Mouse (Mus musculus): ENCODE results near the gene Duox2. TPM values are rescaled to one million over a fixed set of nuclear protein-coding genes. Genes with fewer than 3 reads are reported as not detected.

Duox2 gene
- polyA plus RNA-seq, 1 experiment from 2014 or later: not detected

DNA sequence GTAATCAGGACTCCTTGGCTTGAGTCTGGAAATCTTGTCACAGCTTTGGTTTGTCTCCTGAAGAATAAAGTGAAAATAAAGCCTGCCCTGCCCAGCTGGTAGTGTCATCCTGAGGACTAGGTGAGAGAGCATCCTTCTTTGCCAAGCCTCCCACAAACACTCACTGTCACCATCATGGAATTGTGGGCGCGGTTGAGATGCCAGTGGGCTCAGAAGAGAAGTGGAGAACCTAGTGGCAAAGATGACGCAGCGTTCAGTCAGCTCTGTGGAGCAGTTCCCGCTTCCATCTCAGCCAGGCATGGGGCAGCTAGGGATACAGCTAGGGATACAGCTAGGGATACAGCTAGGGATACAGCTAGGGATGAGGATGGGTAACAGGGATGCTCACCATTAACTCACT is 42.3 kb downstream of the Duox2 start:
- Histone ChIP-seq H3K4me1 (no peaks in the 10 kb centered on the region), H3K36me3 (no peaks in the 10 kb centered on the region), H3K4me3 (no peak overlapping the region), H3K4me2 (replicated peaks) (no peak overlapping the region), H3K27ac (no peak overlapping the region), H3K9ac (no peak overlapping the region), H3K9me3 (replicated peaks) (no peaks in the 10 kb centered on the region), H3K27me3 (no peaks in the 10 kb centered on the region)
- WGBS: 96% methylated on average over 5 of the region's 5 CpGs
- ATAC-seq (ENCODE audit: low FRiP score): no peak

GRCm38 (mm10) chr2:122247786-122248185 is 50.5 kb downstream of the Duox2 start:
- Histone ChIP-seq H3K27me3 (no peaks in the 10 kb centered on the region), H3K4me2 (replicated peaks) (no peak overlapping the region), H3K4me3 (no peak overlapping the region), H3K4me1 (peaks cover 2% of the 10 kb centered on the region; the same call in 1 of the 2 replicates), H3K36me3 (peaks cover 6% of the 10 kb centered on the region; the same call in 1 of the 2 replicates), H3K27ac (no peak overlapping the region), H3K9me3 (replicated peaks) (no peaks in the 10 kb centered on the region), H3K9ac (no peak overlapping the region)
- ATAC-seq (ENCODE audit: low FRiP score): no peak
- WGBS: 89% methylated on average over 10 of the region's 10 CpGs

DNA sequence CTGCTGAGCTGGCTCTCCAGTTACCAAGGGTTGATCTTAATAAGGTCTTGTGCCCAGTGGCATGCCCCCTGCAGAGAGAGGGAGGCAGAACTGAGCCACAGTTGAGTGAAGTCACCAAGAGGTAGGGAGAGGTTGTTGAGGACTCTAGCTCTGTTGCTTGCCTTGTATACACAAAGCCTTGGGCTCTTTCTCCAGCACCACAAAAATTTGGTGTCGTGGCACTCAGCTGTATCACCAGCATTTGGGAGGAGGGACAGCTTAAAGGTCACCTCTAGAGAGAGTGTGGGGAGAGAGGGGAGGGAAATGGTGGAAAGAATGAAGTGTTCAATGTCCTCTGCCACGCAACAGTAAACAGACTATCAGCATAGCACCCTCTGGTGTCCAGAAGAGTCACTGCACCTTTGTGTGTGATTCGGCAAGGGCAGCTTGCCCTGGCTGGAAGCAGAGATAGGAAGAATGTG is 54.5 kb downstream of the Duox2 start:
- 9% methylated on average over 3 of the region's 3 CpGs for WGBS
- Histone ChIP-seq H3K4me2 (replicated peaks) (no peak overlapping the region), H3K36me3 (peaks cover 6% of the 10 kb centered on the region; the same call in 1 of the 2 replicates), H3K4me3 (no peak overlapping the region), H3K27ac (no peak overlapping the region), H3K4me1 (peaks cover 2% of the 10 kb centered on the region; the same call in 1 of the 2 replicates), H3K9ac (no peak overlapping the region), H3K9me3 (replicated peaks) (no peaks in the 10 kb centered on the region), H3K27me3 (no peaks in the 10 kb centered on the region)
- peak; percentile 68 for ATAC-seq (ENCODE audit: low FRiP score)

- H3K9me3 ChIP-seq (replicated peaks): no peaks in the 10 kb centered on the region
- no peaks in the 10 kb centered on the region for H3K36me3 ChIP-seq
- no peak overlapping the region for H3K4me3 ChIP-seq
- H3K4me2 ChIP-seq (replicated peaks): no peak overlapping the region
- H3K27ac ChIP-seq: no peak overlapping the region
- H3K4me1 ChIP-seq: peaks cover 2% of the 10 kb centered on the region; the same call in 1 of the 2 replicates
- H3K27me3 ChIP-seq: no peaks in the 10 kb centered on the region
- no peak overlapping the region for H3K9ac ChIP-seq
- no peak for ATAC-seq (ENCODE audit: low FRiP score)
- 81% methylated on average over 6 of the region's 6 CpGs for WGBS
Observed at GRCm38 (mm10) chr2:122241935-122242334, 56.3 kb downstream of the Duox2 start.

- WGBS: 91% methylated on average over 4 of the region's 4 CpGs
- Histone ChIP-seq H3K27me3 (no peaks in the 10 kb centered on the region), H3K9me3 (replicated peaks) (no peaks in the 10 kb centered on the region), H3K4me3 (no peak overlapping the region), H3K4me1 (peaks cover 2% of the 10 kb centered on the region; the same call in 1 of the 2 replicates), H3K36me3 (no peaks in the 10 kb centered on the region), H3K9ac (no peak overlapping the region), H3K4me2 (replicated peaks) (no peak overlapping the region), H3K27ac (no peak overlapping the region)
- no peak for ATAC-seq (ENCODE audit: low FRiP score)
Observed at GRCm38 (mm10) chr2:122241226-122241625, 57.0 kb downstream of the Duox2 start.

GRCm38 (mm10) chr2:122240735-122241134 is 57.5 kb downstream of the Duox2 start:
- H3K9ac ChIP-seq: no peak overlapping the region
- H3K4me1 ChIP-seq: peaks cover 2% of the 10 kb centered on the region; the same call in 1 of the 2 replicates
- no peak overlapping the region for H3K27ac ChIP-seq
- H3K4me2 ChIP-seq (replicated peaks): no peak overlapping the region
- H3K4me3 ChIP-seq: no peak overlapping the region
- no peak for ATAC-seq (ENCODE audit: low FRiP score)
- no peaks in the 10 kb centered on the region for H3K36me3 ChIP-seq
- H3K27me3 ChIP-seq: no peaks in the 10 kb centered on the region
- no peaks in the 10 kb centered on the region for H3K9me3 ChIP-seq (replicated peaks)

GRCm38 (mm10) chr2:122237891-122238470 is 60.3 kb downstream of the Duox2 start:
- peaks cover 7% of the 10 kb centered on the region for H3K4me1 ChIP-seq
- H3K4me3 ChIP-seq: no peak overlapping the region
- no peak overlapping the region for H3K4me2 ChIP-seq (replicated peaks)
- 90% methylated on average over 2 of the region's 2 CpGs for whole genome bisulfite sequencing
- H3K36me3 ChIP-seq: no peaks in the 10 kb centered on the region
- no peaks in the 10 kb centered on the region for H3K9me3 ChIP-seq (replicated peaks)
- H3K27me3 ChIP-seq: no peaks in the 10 kb centered on the region
- no peak overlapping the region for H3K9ac ChIP-seq
- no peak for ATAC-seq (ENCODE audit: low FRiP score)
- H3K27ac ChIP-seq: no peak overlapping the region

DNA sequence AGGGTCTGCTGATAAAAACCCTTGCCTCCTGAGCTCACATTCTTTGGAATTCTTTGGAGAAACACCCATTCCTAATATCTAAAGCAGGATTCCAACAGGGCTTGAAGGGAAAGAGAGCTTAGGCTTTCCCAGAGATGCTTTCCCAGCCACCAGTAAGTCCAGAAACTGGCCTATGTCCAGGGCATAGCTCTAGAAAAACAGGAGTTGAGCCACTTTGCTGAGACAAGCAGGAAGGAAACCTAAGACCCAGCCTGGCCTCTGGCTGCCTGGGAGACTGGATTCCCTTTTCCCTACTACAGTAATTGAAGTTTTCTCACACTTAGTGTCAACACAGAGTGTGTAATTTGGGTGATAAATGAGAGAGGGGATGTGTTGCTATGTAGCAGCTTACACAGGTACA is 61.9 kb downstream of the Duox2 start:
- no peak overlapping the region for H3K4me3 ChIP-seq
- H3K27me3 ChIP-seq: no peaks in the 10 kb centered on the region
- H3K36me3 ChIP-seq: no peaks in the 10 kb centered on the region
- ATAC-seq (ENCODE audit: low FRiP score): no peak
- no peaks in the 10 kb centered on the region for H3K9me3 ChIP-seq (replicated peaks)
- no peak overlapping the region for H3K4me2 ChIP-seq (replicated peaks)
- no peak overlapping the region for H3K27ac ChIP-seq
- H3K9ac ChIP-seq: no peak overlapping the region
- H3K4me1 ChIP-seq: peaks cover 7% of the 10 kb centered on the region

- H3K27me3 ChIP-seq: no peaks in the 10 kb centered on the region
- no peaks in the 10 kb centered on the region for H3K36me3 ChIP-seq
- peak overlapping the region; percentile 47; the same call in 1 of the 2 replicates for H3K4me3 ChIP-seq
- H3K4me2 ChIP-seq (replicated peaks): peak overlapping the region; percentile 65
- 86% methylated on average over 2 of the region's 2 CpGs for WGBS
- peaks cover 7% of the 10 kb centered on the region for H3K4me1 ChIP-seq
- no peak overlapping the region for H3K27ac ChIP-seq
- no peak overlapping the region for H3K9ac ChIP-seq
- no peak for ATAC-seq (ENCODE audit: low FRiP score)
- H3K9me3 ChIP-seq (replicated peaks): no peaks in the 10 kb centered on the region
Observed at GRCm38 (mm10) chr2:122235425-122235824, 62.8 kb downstream of the Duox2 start.

GRCm38 (mm10) chr2:122234611-122235288 is 63.5 kb downstream of the Duox2 start, which contains the start of gene Sord:
Sord (plus strand) TSS chr2:122234749.
- Histone ChIP-seq H3K36me3 (no peaks in the 10 kb centered on the region), H3K9me3 (replicated peaks) (no peaks in the 10 kb centered on the region), H3K4me1 (peaks cover 7% of the 10 kb centered on the region), H3K27me3 (no peaks in the 10 kb centered on the region), H3K9ac (peak within 1 kb of the TSS; percentile 39), H3K27ac (peak within 1 kb of the TSS; percentile 58), H3K4me2 (replicated peaks) (peak within 1 kb of the TSS; percentile 65), H3K4me3 (peak within 1 kb of the TSS; percentile 47)
- peak; percentile 96 for ATAC-seq (ENCODE audit: low FRiP score)
- 1% methylated on average over 35 of the region's 35 CpGs for WGBS

DNA sequence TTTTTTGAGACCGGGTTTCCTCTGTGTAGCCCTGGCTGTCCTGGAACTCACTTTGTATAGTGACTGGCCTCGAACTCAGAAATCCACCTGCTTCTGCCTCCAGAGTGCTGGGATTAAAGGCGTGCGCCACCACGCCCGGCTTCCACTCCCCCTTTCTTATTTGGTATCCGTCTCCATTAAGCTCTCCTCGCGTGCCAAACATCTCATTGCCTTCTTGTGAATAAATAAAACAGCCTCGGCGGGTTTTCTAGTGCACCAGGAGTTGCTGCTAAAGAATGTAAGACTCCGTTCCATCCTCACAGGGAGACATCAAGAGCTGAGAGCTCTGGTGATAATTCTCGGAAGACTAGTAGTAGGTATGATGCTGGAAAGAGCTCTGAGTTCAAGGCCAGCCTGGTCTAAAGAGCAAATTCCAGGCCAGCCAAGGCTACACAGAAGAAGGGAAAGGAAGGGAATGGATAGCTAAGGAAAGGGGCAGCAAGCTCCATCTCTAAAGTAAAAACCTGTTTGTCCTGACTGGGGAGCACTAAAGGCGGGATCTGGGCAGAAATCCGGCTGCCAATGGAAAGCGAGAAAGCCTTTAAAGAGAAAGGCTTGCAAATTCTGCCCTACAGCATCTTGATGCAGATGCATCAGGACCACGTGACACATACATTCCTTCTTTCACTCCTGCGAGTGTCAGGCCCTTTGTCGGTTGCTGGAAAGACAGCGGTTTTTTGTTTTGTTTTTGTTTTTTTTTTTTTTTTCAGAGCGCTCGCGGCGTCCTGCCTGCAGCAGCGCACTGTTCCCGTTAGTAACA is 64.3 kb downstream of the Duox2 start:
- H3K27me3 ChIP-seq: no peaks in the 10 kb centered on the region
- WGBS: 6% methylated on average over 26 of the region's 26 CpGs
- H3K27ac ChIP-seq: peak overlapping the region; percentile 58

DNA sequence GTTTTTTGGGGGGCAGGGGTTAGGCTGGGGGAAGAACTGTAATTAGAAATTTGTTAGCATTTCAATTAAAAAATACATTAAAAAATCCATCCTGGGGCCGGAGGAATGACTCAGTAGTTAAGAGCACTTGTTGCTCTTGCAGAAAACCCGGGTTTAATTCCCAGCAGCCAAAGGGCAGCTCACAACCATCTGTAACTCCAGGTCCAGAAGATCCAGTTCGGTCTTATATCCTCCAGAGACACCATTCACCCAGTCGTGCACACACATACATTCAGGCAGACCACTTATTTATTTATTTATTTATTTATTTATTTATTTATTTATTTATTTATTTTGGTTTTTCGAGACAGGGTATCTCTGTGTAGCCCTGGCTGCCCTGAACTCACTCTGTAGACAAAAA is 64.9 kb downstream of the Duox2 start:
- no peak overlapping the region for H3K27ac ChIP-seq
- no peak overlapping the region for H3K4me2 ChIP-seq (replicated peaks)
- H3K9me3 ChIP-seq (replicated peaks): no peaks in the 10 kb centered on the region
- WGBS: 59% methylated on average over 5 of the region's 5 CpGs
- H3K4me1 ChIP-seq: peaks cover 7% of the 10 kb centered on the region
- no peaks in the 10 kb centered on the region for H3K27me3 ChIP-seq
- no peaks in the 10 kb centered on the region for H3K36me3 ChIP-seq
- no peak for ATAC-seq (ENCODE audit: low FRiP score)
- no peak overlapping the region for H3K9ac ChIP-seq
- H3K4me3 ChIP-seq: no peak overlapping the region

More for the DNA sequence above, 64.3 kb downstream of the Duox2 start:
- Histone ChIP-seq H3K9me3 (replicated peaks) (no peaks in the 10 kb centered on the region), H3K4me1 (peaks cover 7% of the 10 kb centered on the region), H3K36me3 (no peaks in the 10 kb centered on the region), H3K4me3 (peak overlapping the region; percentile 47), H3K4me2 (replicated peaks) (peak overlapping the region; percentile 65), H3K9ac (peak overlapping the region; percentile 39)
- no peak; the same call in 1 of the 2 replicates for ATAC-seq (ENCODE audit: low FRiP score)

All from hindbrain, embryonic 12.5 days (tissue).